Mouse (Mus musculus) heart, postnatal 36 days (tissue): Measurements from ENCODE around the gene Trem3. TPM values are rescaled to one million over a fixed set of nuclear protein-coding genes. Genes with fewer than 3 reads are reported as not detected.

ENCODE experiments used
- DNase-seq, 2 experiments: peaks; one replicate each; pipeline ENCODE4 v3.0.0; 2021 to 2022
- intact Hi-C: fragments of 180-260 bp; cut with DNase I; formaldehyde crosslinking; loops from one replicate; pipeline ENCODE4 v1.15.1; 2025
- total RNA-seq, 2 experiments: library from RNA; stranded (reverse); gene quantifications; 2 replicates each; pipeline ENCODE4 v1.2.3; 2021

Gene Trem3
- total RNA-seq: not detected

- peak in 1 of 2 experiments; percentile 7 for DNase-seq
- intact Hi-C loops: no loop called here
Observed at GRCm38 (mm10) chr17:48247221-48247928, at the start of gene Trem3. Gene Trem3, plus strand, starts transcription at chr17:48247777.

GRCm38 (mm10) chr17:48203086-48203485, 44.5 kb upstream of the Trem3 start:
- no peak for DNase-seq
- intact Hi-C loops: no loop called here

GRCm38 (mm10) chr17:48212596-48212995, 35.0 kb upstream of the Trem3 start:
- intact Hi-C loops: no loop called here
- no peak for DNase-seq

GRCm38 (mm10) chr17:48213511-48213910, 34.1 kb upstream of the Trem3 start:
- no peak for DNase-seq
- intact Hi-C loops: no loop called here

GRCm38 (mm10) chr17:48215429-48215828, 32.1 kb upstream of the Trem3 start:
- DNase-seq: no peak
- intact Hi-C loops: no loop called here

GRCm38 (mm10) chr17:48230680-48231079, 16.9 kb upstream of the Trem3 start:
- intact Hi-C loops: no loop called here
- DNase-seq: no peak

- no peak for DNase-seq
- intact Hi-C loops: no loop called here
Observed at GRCm38 (mm10) chr17:48232518-48232917, 15.1 kb upstream of the Trem3 start, which contains the start of gene Trem1. Gene Trem1, plus strand, starts transcription at chr17:48232768.

- DNase-seq: no peak
- intact Hi-C loops: no loop called here
Observed at GRCm38 (mm10) chr17:48233789-48234188, 13.8 kb upstream of the Trem3 start.

- intact Hi-C loops: no loop called here
Observed at GRCm38 (mm10) chr17:48234550-48234949, 13.0 kb upstream of the Trem3 start.

GRCm38 (mm10) chr17:48235773-48236370, 11.7 kb upstream of the Trem3 start:
- intact Hi-C loops: no loop called here

More at GRCm38 (mm10) chr17:48234550-48234949, 13.0 kb upstream of the Trem3 start:
- DNase-seq: no peak

GRCm38 (mm10) chr17:48237621-48238020, 10.0 kb upstream of the Trem3 start:
- intact Hi-C loops: no loop called here
- DNase-seq: no peak

More at GRCm38 (mm10) chr17:48235773-48236370, 11.7 kb upstream of the Trem3 start:
- no peak for DNase-seq

GRCm38 (mm10) chr17:48249039-48249438, 1.5 kb downstream of the Trem3 start:
- no peak for DNase-seq
- intact Hi-C loops: no loop called here

GRCm38 (mm10) chr17:48249501-48249900, 1.9 kb downstream of the Trem3 start:
- intact Hi-C loops: no loop called here
- DNase-seq: no peak

- intact Hi-C loops: no loop called here
- no peak for DNase-seq
Observed at GRCm38 (mm10) chr17:48250631-48251030, 3.1 kb downstream of the Trem3 start.

- no peak for DNase-seq
- intact Hi-C loops: no loop called here
Observed at GRCm38 (mm10) chr17:48256575-48256974, 9.0 kb downstream of the Trem3 start.

GRCm38 (mm10) chr17:48261868-48262267, 14.3 kb downstream of the Trem3 start:
- intact Hi-C loops: no loop called here
- no peak for DNase-seq

- intact Hi-C loops: no loop called here
- no peak for DNase-seq
Observed at GRCm38 (mm10) chr17:48263741-48264362, 16.3 kb downstream of the Trem3 start, which contains the start of gene Treml4. Gene Treml4, plus strand, starts transcription at chr17:48264295.

- DNase-seq: no peak
- intact Hi-C loops: no loop called here
Observed at GRCm38 (mm10) chr17:48264662-48265061, 17.1 kb downstream of the Trem3 start.

GRCm38 (mm10) chr17:48266138-48266537, 18.6 kb downstream of the Trem3 start:
- DNase-seq: no peak
- intact Hi-C loops: no loop called here

- no peak for DNase-seq
- intact Hi-C loops: no loop called here
Observed at GRCm38 (mm10) chr17:48266610-48267304, 19.2 kb downstream of the Trem3 start.

GRCm38 (mm10) chr17:48267591-48267990, 20.0 kb downstream of the Trem3 start:
- DNase-seq: no peak
- intact Hi-C loops: no loop called here
